Mouse (Mus musculus) olfactory bulb, adult 2 months (tissue): ENCODE data around the gene Olfr494.

Experiments
- CTCF ChIP-seq: fragments of 200-500 bp; IDR thresholded peaks from 2 replicates; pipeline ENCODE4 v1.5.1; 2012; ENCODE audit warnings: low read depth, mild to moderate bottlenecking, low read length, moderate library complexity; ENCODE audit not compliant: insufficient read depth
- POLR2A ChIP-seq: fragments of 200-500 bp; IDR thresholded peaks from 2 replicates; pipeline ENCODE4 v1.6.1; 2012; ENCODE audit warnings: mild to moderate bottlenecking, low read depth, low read length, moderate library complexity; ENCODE audit not compliant: insufficient read depth

DNA sequence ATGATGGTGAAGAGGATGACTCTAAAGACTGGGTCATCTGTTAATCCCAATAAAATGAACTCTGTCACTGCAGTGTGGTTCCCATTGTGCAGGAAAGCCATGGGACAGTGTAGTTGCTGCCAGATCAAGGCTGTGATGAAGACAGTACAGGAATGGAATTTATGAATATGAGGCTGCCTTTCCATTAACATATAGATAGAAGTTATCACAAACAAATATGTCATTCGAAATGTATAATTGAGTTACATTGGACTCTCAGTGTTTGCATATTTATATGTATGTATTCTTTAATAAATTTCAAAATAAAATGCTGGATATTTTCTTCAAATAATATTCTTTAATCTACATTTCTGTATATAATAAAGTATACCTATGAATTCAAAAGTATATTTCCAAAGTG lies 18.3 kb upstream of the Olfr494 start, which contains the start of gene Olfr493:
- TF ChIP-seq CTCF (no peak), POLR2A (no peak)
